Mouse (Mus musculus) embryonic facial prominence, embryonic 13.5 days (tissue): ENCODE results near the gene Col4a1. TPM values are rescaled to one million over a fixed set of nuclear protein-coding genes. Genes with fewer than 3 reads are reported as not detected.

Source experiments
- ATAC-seq: fragments of 200-750 bp; cut with Nextera tagmentation; 2 replicates; pipeline ENCODE4 v1.8.0; 2017; ENCODE audit warnings: low read depth; ENCODE audit not compliant: insufficient number of reproducible peaks, insufficient read depth, low FRiP score, low TSS enrichment
- H3K27ac ChIP-seq: fragments of 300-500 bp; sonication (generic); 2 replicates; pipeline ENCODE4 v1.5.1; 2015; ENCODE audit warnings: moderate library complexity, mild to moderate bottlenecking, inconsistent platforms
- H3K27me3 ChIP-seq: fragments of 300-500 bp; sonication (generic); 2 replicates; pipeline ENCODE4 v1.6.1; 2015; ENCODE audit warnings: mild to moderate bottlenecking, inconsistent platforms
- H3K36me3 ChIP-seq: fragments of 300-500 bp; sonication (generic); 2 replicates; pipeline ENCODE4 v1.6.1; 2015; ENCODE audit warnings: mild to moderate bottlenecking, inconsistent platforms
- H3K4me1 ChIP-seq: fragments of 300-500 bp; sonication (generic); 2 replicates; pipeline ENCODE4 v1.6.1; 2015; ENCODE audit warnings: inconsistent platforms
- H3K4me2 ChIP-seq: fragments of 300-500 bp; sonication (generic); 2 replicates; pipeline ENCODE4 v1.6.1; 2015; ENCODE audit warnings: moderate library complexity, mild to moderate bottlenecking, inconsistent platforms
- H3K4me3 ChIP-seq: fragments of 300-500 bp; sonication (generic); 2 replicates; pipeline ENCODE4 v1.5.1; 2015; ENCODE audit warnings: mild to moderate bottlenecking, inconsistent platforms
- H3K9ac ChIP-seq: fragments of 300-500 bp; sonication (generic); 2 replicates; pipeline ENCODE4 v1.6.1; 2015; ENCODE audit warnings: mild to moderate bottlenecking, inconsistent platforms
- H3K9me3 ChIP-seq: fragments of 300-500 bp; sonication (generic); 2 replicates; pipeline ENCODE4 v1.6.1; 2016; ENCODE audit warnings: inconsistent platforms
- WGBS: fragments of 180-500 bp; shearing (Covaris S2); methylation state at CpG from one replicate; pipeline ENCODE4 v1.1.7; 2015; ENCODE audit warnings: mixed read lengths; 5-methylcytosine and 5-hydroxymethylcytosine counted together
- polyA plus RNA-seq: library from polyadenylated mRNA; unstranded; fragments of >200 nt; fragmentation: Nextera tagmentation; extraction: Ambion mirVana; gene quantifications from 2 replicates; pipeline ENCODE4 v1.2.1, GENCODE M21; 2015

The Col4a1 gene
- polyA plus RNA-seq, 1 experiment from 2014 or later: 121 TPM

DNA sequence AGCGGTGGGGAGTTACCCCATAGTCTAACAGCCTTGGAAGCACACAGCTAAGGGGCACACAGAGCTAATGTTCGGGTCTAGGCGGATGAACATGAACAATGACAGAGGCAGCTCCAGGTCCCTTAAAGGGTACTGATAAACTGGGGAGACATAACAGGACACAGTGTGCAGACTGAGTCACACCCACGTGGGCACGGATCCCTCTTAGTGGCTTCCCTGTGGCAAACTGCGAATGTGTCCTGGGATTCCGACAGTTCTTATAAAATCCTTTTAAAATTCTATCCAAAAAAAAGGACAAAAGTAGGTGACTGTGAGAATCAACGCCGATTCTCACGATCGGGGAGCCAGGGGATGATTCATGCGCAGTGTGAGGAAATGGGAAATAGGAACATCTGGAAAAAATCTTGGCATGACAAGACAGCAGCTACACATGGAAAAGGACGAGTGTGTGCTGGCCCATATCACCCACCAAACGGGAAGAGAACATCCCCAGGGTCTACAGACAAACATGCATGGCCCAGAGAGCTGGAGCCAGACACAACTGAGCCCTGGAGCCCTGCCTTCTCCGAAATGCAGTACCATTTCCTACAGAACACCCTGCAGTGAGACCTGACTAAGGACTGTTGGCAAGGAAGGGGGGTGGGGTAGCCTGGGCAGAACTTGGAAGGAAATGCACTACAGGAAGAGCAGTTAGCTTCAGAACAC, 50.4 kb downstream of the Col4a1 start:
- H3K36me3 ChIP-seq: 0 out of 2 replicates have a peak, but pooled peaks cover 12% of the 10 kb centered on the region
- no peak overlapping the region for H3K9ac ChIP-seq
- H3K4me3 ChIP-seq: no peak overlapping the region
- H3K9me3 ChIP-seq: no peaks in the 10 kb centered on the region
- H3K4me2 ChIP-seq: no peak overlapping the region
- ATAC-seq: no peak
- WGBS: 58% methylated on average over 15 of the region's 15 CpGs
- no peak overlapping the region for H3K27ac ChIP-seq
- no peaks in the 10 kb centered on the region for H3K27me3 ChIP-seq
- H3K4me1 ChIP-seq: peaks cover 56% of the 10 kb centered on the region

DNA sequence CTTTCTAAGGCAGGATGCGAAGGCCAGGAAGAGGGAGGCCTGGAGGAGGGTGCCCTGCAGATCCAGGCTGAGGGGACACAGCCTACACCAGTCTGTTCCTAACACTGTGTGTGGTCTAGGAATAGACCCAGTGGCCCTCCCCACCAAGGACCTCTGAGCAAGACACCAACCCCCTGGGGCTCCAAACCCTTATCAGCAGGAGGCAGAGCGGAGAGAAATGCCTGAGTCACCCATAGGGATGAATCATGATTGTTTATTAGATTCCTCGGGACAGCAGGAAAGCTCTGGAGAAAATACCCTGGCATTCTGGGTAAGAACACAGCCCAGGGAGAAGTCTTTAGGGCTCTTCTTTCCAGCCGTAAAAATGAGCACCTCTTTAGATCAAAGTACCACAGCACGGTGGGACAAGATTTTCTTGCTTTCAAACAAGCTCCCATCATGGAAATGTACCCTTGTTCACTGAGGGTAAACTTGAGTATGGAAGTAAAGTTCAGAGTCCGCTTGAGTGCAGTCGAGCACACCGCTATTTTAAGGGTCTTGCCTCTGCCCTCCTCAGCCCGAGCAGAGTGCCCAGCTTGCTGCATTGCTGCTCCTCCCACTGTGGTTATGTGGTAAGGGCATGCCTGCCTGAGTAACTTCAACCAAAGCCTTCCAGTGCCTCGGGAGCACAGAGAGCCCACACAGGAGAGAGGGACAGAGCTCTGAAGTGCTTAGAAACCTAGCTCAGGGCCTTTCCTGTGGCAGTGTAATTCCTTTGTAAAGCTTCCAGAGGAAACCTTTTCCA, 52.6 kb downstream of the Col4a1 start:
- Histone ChIP-seq H3K4me3 (no peak overlapping the region), H3K9ac (no peak overlapping the region), H3K27me3 (no peaks in the 10 kb centered on the region), H3K4me2 (no peak overlapping the region), H3K9me3 (no peaks in the 10 kb centered on the region), H3K27ac (no peak overlapping the region), H3K4me1 (peaks cover 57% of the 10 kb centered on the region), H3K36me3 (0 out of 2 replicates have a peak, but pooled peaks cover 3% of the 10 kb centered on the region)
- no peak for ATAC-seq
- WGBS: 46% methylated on average over 10 of the region's 10 CpGs

DNA sequence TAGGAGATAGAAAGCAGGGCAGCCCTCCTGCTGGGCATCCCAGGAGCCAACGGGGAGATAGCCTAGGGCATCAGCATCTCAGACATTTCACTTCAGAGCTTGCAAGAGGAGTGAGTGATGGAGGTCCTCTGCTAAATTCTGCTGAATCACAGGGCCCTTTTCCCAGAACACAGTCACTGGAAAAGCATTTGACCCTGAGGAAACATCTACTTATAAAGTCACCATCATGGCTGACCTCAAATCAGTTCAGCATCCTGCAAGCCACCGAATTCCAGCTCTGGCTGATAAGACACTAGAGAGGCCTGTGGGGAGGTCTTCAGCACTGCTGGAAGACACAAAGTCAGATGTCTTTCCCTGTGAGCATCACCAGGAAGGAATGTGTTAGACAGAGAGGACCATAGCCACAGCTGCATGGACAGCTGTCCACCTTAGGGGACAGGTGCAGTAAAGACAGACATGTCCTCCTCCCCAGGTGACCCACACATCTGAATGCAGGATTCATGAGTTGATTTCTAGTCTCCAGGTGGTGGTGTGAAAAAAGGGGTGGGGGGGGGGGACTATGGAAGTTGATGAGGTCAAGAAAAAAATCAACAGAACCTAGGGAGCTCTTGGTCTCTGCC, 54.0 kb downstream of the Col4a1 start:
- 75% methylated on average over 2 of the region's 2 CpGs for WGBS
- H3K4me2 ChIP-seq: no peak overlapping the region
- no peak overlapping the region for H3K4me3 ChIP-seq
- ATAC-seq: no peak
- H3K36me3 ChIP-seq: no peaks in the 10 kb centered on the region
- no peaks in the 10 kb centered on the region for H3K9me3 ChIP-seq
- no peaks in the 10 kb centered on the region for H3K27me3 ChIP-seq
- no peak overlapping the region for H3K27ac ChIP-seq
- peaks cover 44% of the 10 kb centered on the region for H3K4me1 ChIP-seq
- no peak overlapping the region for H3K9ac ChIP-seq

DNA sequence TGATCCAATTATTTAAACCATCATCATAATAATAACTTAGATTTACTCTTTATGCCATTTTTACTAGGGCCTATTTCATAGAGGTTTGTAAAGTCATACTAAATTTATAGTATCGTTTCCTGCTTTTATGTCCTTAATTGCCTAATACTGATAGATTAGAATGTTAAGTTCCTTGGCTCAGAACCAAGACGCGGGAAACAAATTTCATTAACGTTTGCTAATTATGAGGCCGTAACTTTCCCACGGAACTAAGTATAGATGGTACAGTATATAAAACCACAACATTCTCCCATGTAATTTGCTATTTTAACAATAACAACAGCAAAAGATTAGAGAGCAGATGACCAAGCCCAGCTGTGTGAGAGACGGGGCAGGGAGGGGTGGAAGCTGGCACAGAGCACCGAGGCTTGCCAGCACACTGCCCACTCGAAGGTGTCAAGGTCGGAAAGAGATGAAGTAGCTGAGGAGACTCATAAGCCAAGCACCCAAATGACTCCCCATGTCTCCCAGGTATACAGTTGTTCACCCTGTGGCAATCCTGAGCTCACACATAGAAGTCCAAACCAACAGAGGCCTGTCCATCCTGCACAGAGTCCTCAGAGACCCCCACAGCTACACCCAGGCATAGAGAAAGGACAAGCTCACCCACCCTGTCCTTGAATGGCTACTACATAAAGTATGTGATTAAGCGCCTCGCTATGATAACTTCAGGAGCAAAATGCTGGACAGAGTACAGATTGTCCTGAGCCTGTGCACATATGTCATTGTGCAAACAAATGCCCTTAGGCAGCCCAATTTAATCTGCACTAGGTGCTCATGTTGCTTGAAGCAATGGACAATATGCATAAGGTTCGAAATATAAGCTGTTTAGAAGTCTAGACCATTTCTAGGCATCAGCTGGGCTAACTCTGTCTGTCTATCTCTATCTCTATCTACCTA, 55.3 kb downstream of the Col4a1 start:
- Histone ChIP-seq H3K4me2 (no peak overlapping the region), H3K9me3 (no peaks in the 10 kb centered on the region), H3K4me3 (no peak overlapping the region), H3K4me1 (peaks cover 38% of the 10 kb centered on the region), H3K27me3 (no peaks in the 10 kb centered on the region), H3K36me3 (no peaks in the 10 kb centered on the region), H3K27ac (no peak overlapping the region), H3K9ac (no peak overlapping the region)
- WGBS: 79% methylated on average over 13 of the region's 13 CpGs
- ATAC-seq: no peak

DNA sequence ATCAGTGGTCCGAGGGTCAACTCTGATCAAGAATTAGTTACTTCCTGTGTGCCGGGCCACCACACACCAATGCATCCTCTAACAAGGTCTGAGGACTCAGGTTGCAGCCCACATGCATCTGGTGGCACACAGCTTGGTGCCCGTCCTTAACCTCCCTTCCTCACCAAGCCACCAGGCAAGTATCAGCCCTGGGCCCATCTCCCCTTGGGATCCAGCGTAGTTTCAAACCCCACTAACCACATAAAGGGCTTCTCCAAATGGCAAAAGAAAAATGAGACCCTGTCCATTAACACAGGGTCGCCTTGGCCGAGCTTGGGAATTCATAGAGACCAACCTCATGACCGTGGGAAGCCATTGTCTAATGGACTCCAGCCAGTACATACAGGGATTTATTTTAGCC, 56.2 kb downstream of the Col4a1 start:
- no peak overlapping the region for H3K4me2 ChIP-seq
- H3K36me3 ChIP-seq: no peaks in the 10 kb centered on the region
- no peak for ATAC-seq
- H3K9ac ChIP-seq: no peak overlapping the region
- no peak overlapping the region for H3K4me3 ChIP-seq
- peaks cover 35% of the 10 kb centered on the region for H3K4me1 ChIP-seq
- H3K27ac ChIP-seq: no peak overlapping the region
- 76% methylated on average over 7 of the region's 7 CpGs for WGBS
- no peaks in the 10 kb centered on the region for H3K27me3 ChIP-seq
- no peaks in the 10 kb centered on the region for H3K9me3 ChIP-seq

DNA sequence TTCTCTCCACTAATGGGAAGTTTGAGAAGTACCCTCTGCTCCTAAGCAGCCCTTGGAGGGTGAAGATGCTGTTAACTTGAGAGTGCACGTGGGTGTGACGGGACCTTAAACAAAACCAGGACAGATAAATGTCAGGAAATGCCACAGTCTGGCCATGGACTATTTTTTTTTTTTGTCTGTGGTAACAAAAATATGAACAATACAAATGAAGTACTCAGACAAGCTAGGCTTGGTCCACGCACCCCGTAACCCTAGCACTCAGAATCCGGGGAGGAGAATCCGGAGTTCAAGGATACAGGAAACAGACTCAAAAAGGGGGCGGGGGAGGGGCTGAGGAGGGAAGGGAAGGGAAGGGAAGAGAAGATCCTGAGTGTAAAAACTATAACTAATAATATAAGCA, 56.9 kb downstream of the Col4a1 start:
- no peak overlapping the region for H3K4me3 ChIP-seq
- no peak overlapping the region for H3K27ac ChIP-seq
- ATAC-seq: no peak
- no peak overlapping the region for H3K9ac ChIP-seq
- WGBS: 59% methylated on average over 7 of the region's 7 CpGs
- H3K4me2 ChIP-seq: no peak overlapping the region
- H3K27me3 ChIP-seq: no peaks in the 10 kb centered on the region
- peaks cover 32% of the 10 kb centered on the region for H3K4me1 ChIP-seq
- H3K36me3 ChIP-seq: no peaks in the 10 kb centered on the region
- H3K9me3 ChIP-seq: no peaks in the 10 kb centered on the region

DNA sequence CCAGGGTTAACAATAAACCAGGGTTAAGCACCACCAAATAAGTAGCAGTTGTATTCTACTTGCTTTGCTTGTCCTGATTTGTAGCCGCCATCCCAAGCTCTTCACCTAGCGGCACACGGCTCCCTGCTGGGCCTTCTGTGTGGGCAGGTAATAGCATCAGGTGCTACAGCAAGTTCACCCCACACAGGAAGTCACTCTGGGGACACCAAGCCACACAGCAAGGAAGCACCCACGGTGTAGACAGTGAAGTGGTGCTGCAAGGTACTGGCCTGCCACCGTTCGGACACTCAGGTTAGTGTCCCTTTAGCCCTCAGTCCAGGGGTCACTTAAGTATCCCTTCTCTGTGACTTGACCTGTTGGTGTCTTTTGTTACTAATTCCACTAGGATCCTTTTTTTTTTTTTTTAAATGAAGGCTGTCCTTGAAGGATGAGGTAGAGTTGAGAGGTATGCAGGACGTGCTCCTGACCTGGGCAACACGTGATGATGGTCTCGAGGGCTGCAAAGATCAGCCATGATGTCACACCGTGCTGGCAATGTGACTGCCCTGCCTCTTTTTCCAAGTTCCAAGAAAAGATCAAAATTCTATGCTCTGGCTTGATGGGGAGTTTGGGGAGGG, 57.6 kb downstream of the Col4a1 start:
- WGBS: 83% methylated on average over 10 of the region's 10 CpGs
- no peak overlapping the region for H3K27ac ChIP-seq
- H3K27me3 ChIP-seq: no peaks in the 10 kb centered on the region
- H3K4me2 ChIP-seq: no peak overlapping the region
- H3K36me3 ChIP-seq: no peaks in the 10 kb centered on the region
- no peak overlapping the region for H3K4me3 ChIP-seq
- no peak for ATAC-seq
- peaks cover 31% of the 10 kb centered on the region for H3K4me1 ChIP-seq
- no peaks in the 10 kb centered on the region for H3K9me3 ChIP-seq
- H3K9ac ChIP-seq: no peak overlapping the region

DNA sequence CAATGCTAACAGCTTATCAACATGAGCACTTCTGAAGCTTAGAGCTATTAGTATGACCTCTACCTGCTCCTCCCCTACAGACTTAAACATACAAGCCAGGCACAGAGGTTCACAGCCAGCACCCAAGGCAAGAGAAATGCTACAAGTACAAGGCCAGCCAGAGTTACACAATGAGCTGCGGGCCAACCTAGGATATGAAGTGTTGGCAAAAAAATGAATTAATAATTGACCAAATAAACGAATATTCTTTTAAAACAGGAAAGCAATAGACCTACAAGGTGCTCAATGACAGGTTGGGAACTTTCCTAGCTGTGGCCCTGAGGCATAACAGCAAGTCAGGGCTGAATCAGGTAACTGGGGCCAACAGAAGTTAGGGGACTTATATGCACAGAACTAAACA, 58.1 kb downstream of the Col4a1 start:
- 78% methylated on average over 2 of the region's 2 CpGs for WGBS

DNA sequence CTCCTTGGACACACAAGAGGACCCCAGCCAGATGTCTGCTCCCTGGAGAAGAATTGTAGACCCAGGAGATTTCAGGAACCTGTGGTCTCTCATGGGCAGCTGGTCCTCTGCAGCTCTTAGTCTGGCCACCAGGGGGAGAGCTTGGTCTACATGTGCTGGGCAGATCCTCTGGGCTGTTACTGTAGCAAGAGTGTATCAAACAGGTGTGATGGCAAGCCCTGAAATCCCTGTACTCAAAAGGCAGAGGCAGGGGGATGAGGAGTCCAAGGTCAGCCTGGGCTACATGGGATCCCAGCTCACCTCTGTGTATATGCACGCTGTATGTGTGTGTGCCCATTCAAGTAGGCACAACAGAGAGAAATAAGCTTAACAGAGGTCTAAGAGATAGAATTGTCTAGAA, 59.1 kb downstream of the Col4a1 start:
- no peaks in the 10 kb centered on the region for H3K9me3 ChIP-seq
- no peak overlapping the region for H3K4me2 ChIP-seq
- no peaks in the 10 kb centered on the region for H3K27me3 ChIP-seq
- H3K27ac ChIP-seq: no peak overlapping the region
- H3K4me1 ChIP-seq: peaks cover 29% of the 10 kb centered on the region
- 57% methylated on average over 1 of the region's 1 CpGs for WGBS
- H3K4me3 ChIP-seq: no peak overlapping the region
- no peak for ATAC-seq
- no peak overlapping the region for H3K9ac ChIP-seq
- no peaks in the 10 kb centered on the region for H3K36me3 ChIP-seq

More for the DNA sequence above, 58.1 kb downstream of the Col4a1 start:
- H3K27me3 ChIP-seq: no peaks in the 10 kb centered on the region
- no peak overlapping the region for H3K4me3 ChIP-seq
- no peaks in the 10 kb centered on the region for H3K36me3 ChIP-seq
- ATAC-seq: no peak
- H3K9me3 ChIP-seq: no peaks in the 10 kb centered on the region
- H3K4me2 ChIP-seq: no peak overlapping the region
- peaks cover 30% of the 10 kb centered on the region for H3K4me1 ChIP-seq
- no peak overlapping the region for H3K9ac ChIP-seq
- no peak overlapping the region for H3K27ac ChIP-seq

DNA sequence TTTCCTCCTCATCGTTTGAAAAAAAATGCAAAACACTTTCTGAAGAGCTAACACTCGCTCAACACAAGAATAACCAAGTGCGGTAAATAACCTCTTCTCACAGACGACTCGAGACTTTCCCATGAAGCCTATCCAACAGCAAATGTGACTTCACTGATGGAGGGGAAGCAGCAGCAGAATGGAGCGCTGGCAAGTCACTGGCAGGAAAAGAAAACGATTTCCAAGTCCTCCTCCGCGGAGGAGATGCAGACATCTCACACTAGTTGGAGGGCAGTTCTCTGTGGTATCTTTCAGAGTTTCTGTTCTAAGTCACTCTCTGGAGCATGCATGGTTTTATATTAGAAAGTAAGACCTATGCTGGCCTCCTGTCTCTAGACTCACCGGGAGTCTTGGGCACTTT, 59.6 kb downstream of the Col4a1 start:
- no peak overlapping the region for H3K4me3 ChIP-seq
- no peaks in the 10 kb centered on the region for H3K9me3 ChIP-seq
- no peaks in the 10 kb centered on the region for H3K27me3 ChIP-seq
- no peak for ATAC-seq
- H3K4me2 ChIP-seq: no peak overlapping the region
- H3K4me1 ChIP-seq: peaks cover 29% of the 10 kb centered on the region
- 86% methylated on average over 10 of the region's 10 CpGs for WGBS
- H3K27ac ChIP-seq: no peak overlapping the region
- H3K9ac ChIP-seq: no peak overlapping the region
- H3K36me3 ChIP-seq: no peaks in the 10 kb centered on the region
